Mouse (Mus musculus) lung, embryonic 16.5 days (tissue): ENCODE results near the gene Clybl. TPM values are rescaled to one million over a fixed set of nuclear protein-coding genes. Genes with fewer than 3 reads are reported as not detected.

Source experiments
- ATAC-seq: fragments of 200-750 bp; cut with Nextera tagmentation; 2 replicates; pipeline ENCODE4 v1.8.0; 2017; ENCODE audit warnings: low read depth, mild to moderate bottlenecking, moderate library complexity
- H3K27ac ChIP-seq: fragments of 300-500 bp; sonication (generic); 2 replicates; pipeline ENCODE4 v1.5.1; 2014; ENCODE audit warnings: mild to moderate bottlenecking, control low read depth, low read length
- H3K27me3 ChIP-seq: fragments of 300-500 bp; sonication (generic); 2 replicates; pipeline ENCODE4 v1.6.1; 2014; ENCODE audit warnings: low read depth, low read length, mixed read lengths; ENCODE audit not compliant: control insufficient read depth, insufficient read depth
- H3K36me3 ChIP-seq: fragments of 300-500 bp; sonication (generic); 2 replicates; pipeline ENCODE4 v1.6.1; 2014; ENCODE audit warnings: low read length; ENCODE audit not compliant: control insufficient read depth, insufficient read depth
- H3K4me1 ChIP-seq: fragments of 300-500 bp; sonication (generic); replicated peaks from 2 replicates; pipeline ENCODE4 v1.6.1; 2014; ENCODE audit warnings: low read length, mixed read lengths; ENCODE audit not compliant: control insufficient read depth, insufficient read depth
- H3K4me2 ChIP-seq: fragments of 300-500 bp; sonication (generic); 2 replicates; pipeline ENCODE4 v1.6.1; 2014; ENCODE audit warnings: low read depth, low read length, control low read depth
- H3K4me3 ChIP-seq: fragments of 300-500 bp; sonication (generic); 2 replicates; pipeline ENCODE4 v1.5.1; 2014; ENCODE audit warnings: mild to moderate bottlenecking, low read length, control low read depth
- H3K9ac ChIP-seq: fragments of 300-500 bp; sonication (generic); 2 replicates; pipeline ENCODE4 v1.6.1; 2014; ENCODE audit warnings: low read length, control low read depth
- H3K9me3 ChIP-seq: fragments of 300-500 bp; sonication (generic); 2 replicates; pipeline ENCODE4 v1.6.1; 2016; ENCODE audit warnings: low read length; ENCODE audit not compliant: control insufficient read depth
- WGBS: fragments of 180-500 bp; shearing (Covaris S2); extraction: QIAGEN DNeasy Blood & Tissue Kit; methylation state at CpG from one replicate; pipeline ENCODE4 v1.1.7; 2014; 5-methylcytosine and 5-hydroxymethylcytosine counted together
- polyA plus RNA-seq: library from polyadenylated mRNA; unstranded; fragments of >200 nt; fragmentation: Nextera tagmentation; extraction: Ambion mirVana; gene quantifications from 2 replicates; pipeline ENCODE4 v1.2.1, GENCODE M21; 2015

The Clybl gene
- polyA plus RNA-seq, 1 experiment from 2014 or later: 22.3 TPM

- H3K36me3 ChIP-seq: no peaks in the 10 kb centered on the region
- WGBS: 58% methylated on average over 16 of the region's 16 CpGs
- H3K27me3 ChIP-seq: peaks cover 43% of the 10 kb centered on the region
- H3K4me2 ChIP-seq: no peak overlapping the region
- ATAC-seq: no peak
- no peak overlapping the region for H3K4me3 ChIP-seq
- H3K9me3 ChIP-seq: no peaks in the 10 kb centered on the region
- no peak overlapping the region for H3K9ac ChIP-seq
- H3K27ac ChIP-seq: no peak overlapping the region
- H3K4me1 ChIP-seq: no peaks in the 10 kb centered on the region
Observed at GRCm38 (mm10) chr14:122279462-122280308, 98.2 kb downstream of the Clybl start.

- ATAC-seq: 0 out of 2 replicates have a peak, but pooled peaks have one; percentile 38
- H3K4me2 ChIP-seq: no peak overlapping the region
Observed at GRCm38 (mm10) chr14:122280309-122281071, 99.0 kb downstream of the Clybl start.

GRCm38 (mm10) chr14:122281072-122281634 is 99.6 kb downstream of the Clybl start:
- Histone ChIP-seq H3K9me3 (no peaks in the 10 kb centered on the region), H3K4me1 (no peaks in the 10 kb centered on the region), H3K4me2 (no peak overlapping the region), H3K4me3 (no peak overlapping the region), H3K27ac (no peak overlapping the region), H3K36me3 (no peaks in the 10 kb centered on the region), H3K27me3 (peaks cover 41% of the 10 kb centered on the region), H3K9ac (no peak overlapping the region)
- no peak for ATAC-seq
- 40% methylated on average over 9 of the region's 9 CpGs for WGBS

More at GRCm38 (mm10) chr14:122280309-122281071, 99.0 kb downstream of the Clybl start:
- no peak overlapping the region for H3K4me3 ChIP-seq
- H3K27ac ChIP-seq: no peak overlapping the region
- no peaks in the 10 kb centered on the region for H3K4me1 ChIP-seq
- peaks cover 41% of the 10 kb centered on the region for H3K27me3 ChIP-seq
- no peak overlapping the region for H3K9ac ChIP-seq
- no peaks in the 10 kb centered on the region for H3K36me3 ChIP-seq
- H3K9me3 ChIP-seq: no peaks in the 10 kb centered on the region
- WGBS: 35% methylated on average over 21 of the region's 21 CpGs

- Histone ChIP-seq H3K27me3 (peaks cover 24% of the 10 kb centered on the region), H3K36me3 (no peaks in the 10 kb centered on the region), H3K27ac (no peak overlapping the region), H3K4me1 (no peaks in the 10 kb centered on the region), H3K9ac (no peak overlapping the region), H3K4me2 (no peak overlapping the region), H3K4me3 (no peak overlapping the region), H3K9me3 (no peaks in the 10 kb centered on the region)
- WGBS: 57% methylated on average over 5 of the region's 5 CpGs
- ATAC-seq: no peak
Observed at GRCm38 (mm10) chr14:122283959-122284358, 102.5 kb downstream of the Clybl start.

- H3K27me3 ChIP-seq: peaks cover 7% of the 10 kb centered on the region
- H3K4me1 ChIP-seq: no peaks in the 10 kb centered on the region
- 20% methylated on average over 4 of the region's 4 CpGs for WGBS
- no peaks in the 10 kb centered on the region for H3K9me3 ChIP-seq
- ATAC-seq: no peak
- H3K36me3 ChIP-seq: no peaks in the 10 kb centered on the region
- H3K27ac ChIP-seq: no peak overlapping the region
- H3K9ac ChIP-seq: no peak overlapping the region
- no peak overlapping the region for H3K4me2 ChIP-seq
- no peak overlapping the region for H3K4me3 ChIP-seq
Observed at GRCm38 (mm10) chr14:122296399-122296798, 114.9 kb downstream of the Clybl start.

- WGBS: 24% methylated on average over 2 of the region's 2 CpGs
- H3K27ac ChIP-seq: no peak overlapping the region
- no peaks in the 10 kb centered on the region for H3K9me3 ChIP-seq
- no peak overlapping the region for H3K9ac ChIP-seq
- no peak overlapping the region for H3K4me3 ChIP-seq
- H3K4me2 ChIP-seq: no peak overlapping the region
- no peaks in the 10 kb centered on the region for H3K36me3 ChIP-seq
- ATAC-seq: no peak
- peaks cover 3% of the 10 kb centered on the region; the same call in 1 of the 2 replicates for H3K27me3 ChIP-seq
- H3K4me1 ChIP-seq: no peaks in the 10 kb centered on the region
Observed at GRCm38 (mm10) chr14:122296864-122297263, 115.4 kb downstream of the Clybl start.

GRCm38 (mm10) chr14:122297386-122298109 is 116.0 kb downstream of the Clybl start:
- H3K9me3 ChIP-seq: no peaks in the 10 kb centered on the region
- 55% methylated on average over 11 of the region's 11 CpGs for WGBS
- H3K4me3 ChIP-seq: no peak overlapping the region
- H3K27me3 ChIP-seq: no peaks in the 10 kb centered on the region; the same call in 1 of the 2 replicates
- ATAC-seq: no peak
- H3K4me2 ChIP-seq: no peak overlapping the region
- no peak overlapping the region for H3K27ac ChIP-seq
- no peaks in the 10 kb centered on the region for H3K36me3 ChIP-seq
- no peak overlapping the region for H3K9ac ChIP-seq
- H3K4me1 ChIP-seq: no peaks in the 10 kb centered on the region

- H3K9me3 ChIP-seq: no peaks in the 10 kb centered on the region
- H3K4me2 ChIP-seq: no peak overlapping the region
- no peaks in the 10 kb centered on the region; the same call in 1 of the 2 replicates for H3K27me3 ChIP-seq
- no peak overlapping the region for H3K9ac ChIP-seq
- no peaks in the 10 kb centered on the region for H3K36me3 ChIP-seq
- H3K27ac ChIP-seq: no peak overlapping the region
- ATAC-seq: no peak
- WGBS: 67% methylated on average over 11 of the region's 11 CpGs
- no peaks in the 10 kb centered on the region for H3K4me1 ChIP-seq
- no peak overlapping the region for H3K4me3 ChIP-seq
Observed at GRCm38 (mm10) chr14:122300261-122300660, 118.8 kb downstream of the Clybl start.
